Mouse (Mus musculus): ENCODE results near the gene Rpusd3.

Gene Rpusd3

GRCm38 (mm10) chr6:113430846-113431245 lies 11.7 kb upstream of the Rpusd3 start:
- no peak for DNase-seq (ENCODE audit: extremely low spot score)

- DNase-seq (ENCODE audit: extremely low spot score): no peak
Measured at GRCm38 (mm10) chr6:113429965-113430364, 10.8 kb upstream of the Rpusd3 start.

- no peak for DNase-seq (ENCODE audit: extremely low spot score)
Measured at GRCm38 (mm10) chr6:113428006-113428405, 8.9 kb upstream of the Rpusd3 start.

GRCm38 (mm10) chr6:113427397-113427796 lies 8.3 kb upstream of the Rpusd3 start:
- DNase-seq (ENCODE audit: extremely low spot score): peak; percentile 40

GRCm38 (mm10) chr6:113426696-113427095 lies 7.6 kb upstream of the Rpusd3 start:
- DNase-seq (ENCODE audit: extremely low spot score): no peak

GRCm38 (mm10) chr6:113424187-113424586 lies 5.0 kb upstream of the Rpusd3 start:
- DNase-seq (ENCODE audit: extremely low spot score): no peak

- no peak for DNase-seq (ENCODE audit: extremely low spot score)
Measured at GRCm38 (mm10) chr6:113423000-113423399, 3.9 kb upstream of the Rpusd3 start.

GRCm38 (mm10) chr6:113418441-113419198 lies 520 bp downstream of the Rpusd3 start:
- DNase-seq (ENCODE audit: extremely low spot score): no peak

- no peak for DNase-seq (ENCODE audit: extremely low spot score)
Measured at GRCm38 (mm10) chr6:113416416-113416815, 2.7 kb downstream of the Rpusd3 start.

GRCm38 (mm10) chr6:113410001-113410400 lies 9.1 kb downstream of the Rpusd3 start:
- no peak for DNase-seq (ENCODE audit: extremely low spot score)

GRCm38 (mm10) chr6:113406683-113407082 lies 12.5 kb downstream of the Rpusd3 start:
- no peak for DNase-seq (ENCODE audit: extremely low spot score)

GRCm38 (mm10) chr6:113405483-113405882 lies 13.7 kb downstream of the Rpusd3 start:
- no peak for DNase-seq (ENCODE audit: extremely low spot score)

GRCm38 (mm10) chr6:113404649-113405448 lies 14.3 kb downstream of the Rpusd3 start:
- DNase-seq (ENCODE audit: extremely low spot score): no peak

GRCm38 (mm10) chr6:113402094-113402493 lies 17.0 kb downstream of the Rpusd3 start:
- no peak for DNase-seq (ENCODE audit: extremely low spot score)

GRCm38 (mm10) chr6:113396270-113397030 lies 22.7 kb downstream of the Rpusd3 start:
- DNase-seq (ENCODE audit: extremely low spot score): no peak

GRCm38 (mm10) chr6:113395501-113395900 lies 23.6 kb downstream of the Rpusd3 start:
- no peak for DNase-seq (ENCODE audit: extremely low spot score)

GRCm38 (mm10) chr6:113394811-113395210 lies 24.3 kb downstream of the Rpusd3 start:
- DNase-seq (ENCODE audit: extremely low spot score): no peak

- DNase-seq (ENCODE audit: extremely low spot score): no peak
Measured at GRCm38 (mm10) chr6:113393951-113394350, 25.2 kb downstream of the Rpusd3 start.

GRCm38 (mm10) chr6:113392387-113393071 lies 26.6 kb downstream of the Rpusd3 start:
- DNase-seq (ENCODE audit: extremely low spot score): peak; percentile 81

GRCm38 (mm10) chr6:113392015-113392386 lies 27.1 kb downstream of the Rpusd3 start:
- DNase-seq (ENCODE audit: extremely low spot score): no peak

- DNase-seq (ENCODE audit: extremely low spot score): no peak
Measured at GRCm38 (mm10) chr6:113390715-113391114, 28.4 kb downstream of the Rpusd3 start.

- DNase-seq (ENCODE audit: extremely low spot score): no peak
Measured at GRCm38 (mm10) chr6:113388960-113389359, 30.2 kb downstream of the Rpusd3 start, which contains the start of gene Ttll3. TSS of gene Ttll3 (plus strand) at chr6:113389260.
